Mouse (Mus musculus): ENCODE results near the gene Cracr2a. TPM values are rescaled to one million over a fixed set of nuclear protein-coding genes. Genes with fewer than 3 reads are reported as not detected.

The Cracr2a gene
- total and polyA plus RNA-seq, 2 experiments from 2014 or later: 0.52 to 1.0 TPM

- Histone ChIP-seq H3K9me3 (ENCODE audit: low read length) (no peaks in the 10 kb centered on the region), H3K36me3 (ENCODE audit: insufficient read depth, low read length) (no peaks in the 10 kb centered on the region), H3K27ac (no peak overlapping the region), H3K27me3 (ENCODE audit: insufficient read depth, low read length) (no peaks in the 10 kb centered on the region), H3K4me3 (ENCODE audit: low read length) (no peak overlapping the region), H3K9ac (replicated peaks; ENCODE audit: low read length) (no peak overlapping the region), H3K4me2 (ENCODE audit: low read depth, low read length) (no peak overlapping the region), H3K4me1 (ENCODE audit: insufficient read depth, low read length) (no peaks in the 10 kb centered on the region)
- ATAC-seq (peak; percentile 47), DNase-seq (ENCODE audit: low spot score) (no peak)
- TF ChIP-seq CTCF (IDR thresholded peaks at IDR 0.05; ENCODE audit: low read depth): no peak
- WGBS: 45% methylated on average over 9 of the region's 9 CpGs
Measured at GRCm38 (mm10) chr6:127635462-127636189, 74.5 kb downstream of the Cracr2a start.

DNA sequence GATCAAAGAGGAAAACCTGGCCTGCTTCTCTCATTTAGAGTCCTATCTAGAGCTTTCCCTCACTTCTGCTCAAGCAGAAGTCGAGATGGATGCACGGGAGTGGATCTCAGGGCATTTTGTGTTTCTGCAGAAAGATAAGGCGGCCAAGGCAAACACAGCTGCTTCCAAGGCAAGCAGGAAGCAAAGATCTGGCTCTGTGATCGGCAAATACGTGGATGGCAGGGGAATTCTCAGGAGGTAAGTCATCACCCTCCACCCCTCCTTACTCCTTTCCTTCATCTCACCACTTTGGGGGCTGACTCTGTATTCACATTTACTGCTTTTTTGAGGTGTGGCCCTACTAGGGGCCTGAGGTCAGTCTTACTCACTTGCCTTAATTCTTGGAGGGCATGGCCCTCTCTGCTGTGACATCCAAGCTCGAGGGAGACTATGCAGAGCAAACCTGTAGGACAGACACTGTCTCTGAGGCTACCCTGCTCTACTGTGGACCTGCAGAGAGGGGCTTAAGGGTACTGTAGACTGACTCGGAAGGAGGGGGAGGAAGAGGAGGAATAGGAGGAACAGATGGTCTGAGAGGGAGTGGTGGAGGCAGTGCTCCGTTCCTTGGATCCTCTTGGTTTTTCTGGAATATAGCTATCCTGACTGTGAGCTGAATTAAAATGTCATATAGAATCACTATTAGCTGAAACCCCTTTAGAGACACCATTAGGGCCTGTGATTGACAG lies 80.1 kb downstream of the Cracr2a start:
- Histone ChIP-seq H3K4me1 (ENCODE audit: insufficient read depth, low read length) (no peaks in the 10 kb centered on the region), H3K27ac (no peak overlapping the region), H3K9me3 (ENCODE audit: low read length) (no peaks in the 10 kb centered on the region), H3K36me3 (ENCODE audit: insufficient read depth, low read length) (no peaks in the 10 kb centered on the region), H3K4me3 (ENCODE audit: low read length) (no peak overlapping the region), H3K27me3 (ENCODE audit: insufficient read depth, low read length) (no peaks in the 10 kb centered on the region), H3K9ac (replicated peaks; ENCODE audit: low read length) (no peak overlapping the region), H3K4me2 (ENCODE audit: low read depth, low read length) (no peak overlapping the region)
- ATAC-seq (no peak), DNase-seq (ENCODE audit: low spot score) (no peak)
- no peak for TF ChIP-seq CTCF (IDR thresholded peaks at IDR 0.05; ENCODE audit: low read depth)
- 72% methylated on average over 8 of the region's 8 CpGs for whole genome bisulfite sequencing

DNA sequence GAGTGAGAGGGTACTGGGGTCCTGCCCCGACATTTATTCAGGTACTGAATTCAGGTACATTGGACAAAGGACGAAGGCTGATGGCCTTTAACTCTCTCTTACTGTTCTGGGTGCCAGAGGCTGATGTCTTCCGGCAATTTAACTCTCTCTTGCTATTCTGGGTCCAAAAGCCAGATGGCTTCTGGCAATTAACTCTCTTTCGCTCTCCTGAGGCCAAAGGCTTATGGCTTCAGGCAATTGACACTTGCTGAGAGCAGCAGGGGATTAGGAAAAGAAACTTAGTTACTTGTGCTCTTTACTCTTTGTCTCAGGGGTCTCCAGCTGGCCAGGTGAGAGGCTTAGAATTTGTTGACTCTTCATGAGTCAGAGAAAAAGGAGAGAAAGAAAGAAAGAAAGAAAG lies 94.8 kb downstream of the Cracr2a start:
- no peaks in the 10 kb centered on the region for H3K4me1 ChIP-seq (ENCODE audit: insufficient read depth, low read length)
- ATAC-seq: no peak
- H3K9ac ChIP-seq (replicated peaks; ENCODE audit: low read length): no peak overlapping the region
- no peak overlapping the region for H3K4me2 ChIP-seq (ENCODE audit: low read depth, low read length)
- no peak for TF ChIP-seq CTCF (IDR thresholded peaks at IDR 0.05; ENCODE audit: low read depth)
- H3K36me3 ChIP-seq (ENCODE audit: insufficient read depth, low read length): no peaks in the 10 kb centered on the region
- H3K27ac ChIP-seq: no peak overlapping the region
- WGBS: 41% methylated on average over 4 of the region's 4 CpGs
- no peak overlapping the region for H3K4me3 ChIP-seq (ENCODE audit: low read length)
- peaks cover 4% of the 10 kb centered on the region; the same call in 1 of the 2 replicates for H3K9me3 ChIP-seq (ENCODE audit: low read length)
- DNase-seq (ENCODE audit: low spot score): peak; percentile 46
- no peaks in the 10 kb centered on the region for H3K27me3 ChIP-seq (ENCODE audit: insufficient read depth, low read length)

DNA sequence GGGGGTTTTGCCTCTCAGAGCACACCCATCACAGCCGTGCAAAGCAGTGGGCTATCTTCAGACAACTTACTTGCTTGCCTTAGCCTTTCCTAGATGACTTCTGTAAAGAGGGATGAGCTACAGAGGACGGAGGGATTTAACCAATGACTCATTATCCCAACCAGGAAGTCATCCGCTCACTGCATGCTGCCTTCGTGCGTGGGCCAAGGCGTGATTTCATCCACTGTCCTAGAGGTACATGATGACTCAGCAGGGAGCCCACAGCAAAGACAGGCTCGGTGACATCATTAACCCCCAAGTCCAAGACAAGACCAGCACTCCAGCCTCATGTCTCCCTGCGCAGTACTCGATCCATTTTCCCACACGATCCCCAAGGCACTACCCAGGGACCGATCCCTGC lies 96.0 kb downstream of the Cracr2a start:
- WGBS: 92% methylated on average over 11 of the region's 11 CpGs
- H3K27me3 ChIP-seq (ENCODE audit: insufficient read depth, low read length): no peaks in the 10 kb centered on the region
- no peak overlapping the region for H3K9ac ChIP-seq (replicated peaks; ENCODE audit: low read length)
- ATAC-seq (no peak), DNase-seq (ENCODE audit: low spot score) (no peak)
- H3K36me3 ChIP-seq (ENCODE audit: insufficient read depth, low read length): no peaks in the 10 kb centered on the region
- peaks cover 4% of the 10 kb centered on the region; the same call in 1 of the 2 replicates for H3K9me3 ChIP-seq (ENCODE audit: low read length)
- H3K27ac ChIP-seq: no peak overlapping the region
- TF ChIP-seq CTCF (IDR thresholded peaks at IDR 0.05; ENCODE audit: low read depth): no peak
- no peaks in the 10 kb centered on the region for H3K4me1 ChIP-seq (ENCODE audit: insufficient read depth, low read length)
- H3K4me2 ChIP-seq (ENCODE audit: low read depth, low read length): no peak overlapping the region
- H3K4me3 ChIP-seq (ENCODE audit: low read length): no peak overlapping the region

DNA sequence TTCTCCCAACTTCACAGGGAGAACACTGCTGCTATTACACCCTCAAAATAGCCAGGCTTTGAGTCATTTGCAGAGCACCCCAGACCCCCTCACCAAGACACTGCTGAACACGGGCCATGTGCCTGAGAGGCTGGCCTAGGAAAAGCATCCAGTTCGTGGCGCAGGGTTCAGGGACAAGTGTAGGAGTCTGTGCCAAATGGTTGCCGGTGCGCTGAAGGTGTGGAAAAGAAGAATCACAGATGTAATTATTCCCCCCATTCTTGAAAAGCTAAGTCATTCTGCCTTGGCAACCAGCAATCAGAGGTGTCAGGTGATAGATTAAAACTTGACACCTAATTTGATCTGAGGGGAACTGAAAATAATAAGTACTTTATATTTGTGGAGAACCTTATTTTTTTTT lies 98.3 kb downstream of the Cracr2a start:
- ATAC-seq: no peak
- Histone ChIP-seq H3K4me1 (ENCODE audit: insufficient read depth, low read length) (no peaks in the 10 kb centered on the region), H3K4me3 (ENCODE audit: low read length) (no peak overlapping the region), H3K9me3 (ENCODE audit: low read length) (no peaks in the 10 kb centered on the region), H3K4me2 (ENCODE audit: low read depth, low read length) (no peak overlapping the region), H3K27me3 (ENCODE audit: insufficient read depth, low read length) (no peaks in the 10 kb centered on the region), H3K27ac (no peak overlapping the region), H3K9ac (replicated peaks; ENCODE audit: low read length) (no peak overlapping the region), H3K36me3 (ENCODE audit: insufficient read depth, low read length) (no peaks in the 10 kb centered on the region)
- no peak for TF ChIP-seq CTCF (IDR thresholded peaks at IDR 0.05; ENCODE audit: low read depth)
- DNase-seq (ENCODE audit: low spot score): no peak
- 45% methylated on average over 5 of the region's 5 CpGs for WGBS

GRCm38 (mm10) chr6:127659966-127660365 lies 98.8 kb downstream of the Cracr2a start:
- 91% methylated on average over 4 of the region's 4 CpGs for WGBS
- no peak for TF ChIP-seq CTCF (IDR thresholded peaks at IDR 0.05; ENCODE audit: low read depth)
- H3K4me3 ChIP-seq (ENCODE audit: low read length): no peak overlapping the region
- DNase-seq (ENCODE audit: low spot score) (no peak), ATAC-seq (no peak)
- no peaks in the 10 kb centered on the region for H3K27me3 ChIP-seq (ENCODE audit: insufficient read depth, low read length)
- H3K9ac ChIP-seq (replicated peaks; ENCODE audit: low read length): no peak overlapping the region
- no peak overlapping the region for H3K4me2 ChIP-seq (ENCODE audit: low read depth, low read length)
- no peaks in the 10 kb centered on the region for H3K36me3 ChIP-seq (ENCODE audit: insufficient read depth, low read length)
- H3K27ac ChIP-seq: no peak overlapping the region
- no peaks in the 10 kb centered on the region for H3K4me1 ChIP-seq (ENCODE audit: insufficient read depth, low read length)
- no peaks in the 10 kb centered on the region for H3K9me3 ChIP-seq (ENCODE audit: low read length)
